In the genomic region with DNA sequence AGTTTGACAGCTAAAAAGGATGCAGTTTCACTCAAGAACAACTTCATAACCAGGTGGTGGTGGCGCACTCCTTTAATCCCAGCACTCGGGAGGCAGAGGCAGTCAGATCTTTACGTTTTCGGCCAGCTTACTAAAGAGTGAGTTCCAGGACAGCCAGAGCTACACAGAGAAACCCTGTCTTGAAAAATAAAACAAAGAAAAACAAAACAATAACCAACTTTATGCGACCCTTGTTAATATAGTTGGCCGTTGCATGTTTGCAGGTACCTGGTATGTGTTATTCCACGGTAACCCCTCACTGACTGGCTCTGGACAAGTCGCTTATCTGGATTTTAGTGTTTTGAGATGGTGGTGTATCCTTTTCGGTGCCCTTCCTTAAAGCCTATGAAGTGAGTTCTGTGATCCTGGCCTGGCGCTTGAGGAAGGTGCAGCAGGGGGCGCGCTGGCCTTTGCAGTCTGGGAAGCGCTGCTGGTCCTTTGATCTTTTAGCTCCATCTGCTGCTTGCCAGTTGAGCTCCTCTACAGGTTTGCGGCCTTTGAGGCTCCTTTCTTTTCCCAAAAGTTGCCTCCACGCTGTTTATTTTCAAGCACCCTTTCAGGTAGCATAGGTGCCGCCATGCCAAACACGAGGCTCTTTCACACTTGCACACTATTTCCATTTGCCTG, we compare ENCODE assay signal across 8 mouse cellular contexts. TPM values are rescaled to one million over a fixed set of nuclear protein-coding genes. Genes with fewer than 3 reads are reported as not detected.
A peak's percentile ranks its signal among the peaks of the same experiment; 100 is the strongest.
DNase-seq lines count a peak whose midpoint lies in the region; ATAC-seq and TF ChIP-seq lines count a peak whose summit lies in the region.

A gene (minus strand): TSS at position 430 of the 666 bp plus-strand sequence.

- H3K4me3 ChIP-seq in brown adipose tissue, adult 24 weeks (ENCODE audit: insufficient read depth, low read depth, low read length), result peak within 1 kb of the TSS; percentile 94
- H3K4me3 ChIP-seq in heart, embryonic 14.5 days (ENCODE audit: control insufficient read depth in 1 of 2, insufficient read depth in 1 of 2, low read depth in 1 of 2, low read length in 2 of 2), result peak within 1 kb of the TSS; percentile 77 to 81
- peak within 1 kb of the TSS; percentile 88 to 97 for H3K4me3 ChIP-seq in liver, embryonic 14.5 days (ENCODE audit: insufficient read depth in 1 of 2, low read depth in 2 of 2, low read length in 2 of 2)
- peak within 1 kb of the TSS; percentile 85 for H3K4me3 ChIP-seq in neural tube, embryonic 11.5 days (ENCODE audit: low read depth, low read length)
- peak within 1 kb of the TSS; percentile 78 for H3K4me3 ChIP-seq in stomach, postnatal 0 days (ENCODE audit: low read depth, low read length)

- H3K4me2 ChIP-seq in heart, embryonic 14.5 days (ENCODE audit: low read length), result peak within 1 kb of the TSS; percentile 89
- peak within 1 kb of the TSS; percentile 89 for H3K4me2 ChIP-seq in liver, embryonic 14.5 days (ENCODE audit: low read depth)
- H3K4me2 ChIP-seq in neural tube, embryonic 11.5 days (ENCODE audit: low read depth), result peak within 1 kb of the TSS; percentile 76
- H3K4me2 ChIP-seq in stomach, postnatal 0 days (replicated peaks; ENCODE audit: low read depth), result peak within 1 kb of the TSS; percentile 88

- peak; percentile 97 for TF ChIP-seq CTCF in liver, embryonic 14.5 days (IDR thresholded peaks at IDR 0.05; ENCODE audit: low read depth)
- peak; percentile 96 for TF ChIP-seq CTCF in stomach, postnatal 0 days (IDR thresholded peaks at IDR 0.05; ENCODE audit: low read depth)

- peak; percentile 75 for ATAC-seq in CD4-positive, CD25-positive, alpha-beta regulatory T cell, adult 4 months
- ATAC-seq in heart, embryonic 14.5 days (ENCODE audit: insufficient number of reproducible peaks, insufficient read depth, low FRiP score, low read depth), result no peak
- peak; percentile 58 for ATAC-seq in liver, embryonic 14.5 days (ENCODE audit: insufficient read depth)
- peak; percentile 69; the same call in 1 of the 2 replicates for ATAC-seq in neural tube, embryonic 11.5 days (ENCODE audit: insufficient read depth, low FRiP score, low TSS enrichment)
- no peak for ATAC-seq in stomach, postnatal 0 days (ENCODE audit: low FRiP score, low TSS enrichment)

- H3K27me3 ChIP-seq in heart, embryonic 14.5 days (ENCODE audit: control insufficient read depth, insufficient read depth, low read length), result no peaks in the 10 kb centered on the region; the same call in 1 of the 2 replicates
- no peaks in the 10 kb centered on the region for H3K27me3 ChIP-seq in liver, embryonic 14.5 days (ENCODE audit: control insufficient read depth, insufficient read depth, low read length)
- H3K27me3 ChIP-seq in neural tube, embryonic 11.5 days (ENCODE audit: control insufficient read depth, insufficient read depth, low read length), result no peaks in the 10 kb centered on the region
- H3K27me3 ChIP-seq in stomach, postnatal 0 days (ENCODE audit: control insufficient read depth, insufficient read depth, low read length), result no peaks in the 10 kb centered on the region

- H3K9ac ChIP-seq in heart, embryonic 14.5 days (ENCODE audit: low read length), result peak within 1 kb of the TSS; percentile 91
- H3K9ac ChIP-seq in liver, embryonic 14.5 days (replicated peaks), result peak within 1 kb of the TSS; percentile 79
- H3K9ac ChIP-seq in neural tube, embryonic 11.5 days (ENCODE audit: low read length), result peak within 1 kb of the TSS; percentile 90
- peak within 1 kb of the TSS; percentile 84 for H3K9ac ChIP-seq in stomach, postnatal 0 days (ENCODE audit: low read length)

- peaks cover 9% of the 10 kb centered on the region for H3K36me3 ChIP-seq in heart, embryonic 14.5 days (ENCODE audit: control insufficient read depth, insufficient read depth, low read length)
- H3K36me3 ChIP-seq in liver, embryonic 14.5 days (replicated peaks; ENCODE audit: control insufficient read depth, insufficient read depth, low read depth), result no peaks in the 10 kb centered on the region
- no peaks in the 10 kb centered on the region; the same call in 1 of the 2 replicates for H3K36me3 ChIP-seq in neural tube, embryonic 11.5 days (ENCODE audit: control insufficient read depth, insufficient read depth, low read length)
- no peaks in the 10 kb centered on the region for H3K36me3 ChIP-seq in stomach, postnatal 0 days (ENCODE audit: control insufficient read depth, insufficient read depth, low read length)

- WGBS in heart, embryonic 14.5 days, result 6% methylated on average over 17 of the region's 17 CpGs
- 5% methylated on average over 17 of the region's 17 CpGs for WGBS in liver, embryonic 14.5 days (ENCODE audit: insufficient replicate concordance)
- WGBS in neural tube, embryonic 11.5 days, result 14% methylated on average over 17 of the region's 17 CpGs
- 8% methylated on average over 17 of the region's 17 CpGs for WGBS in stomach, postnatal 0 days

- DNase-seq in fibroblast of lung, adult 2 months (ENCODE audit: low read depth), result peak; percentile 41
- peak; percentile 92 for DNase-seq in kidney, postnatal 14 days
- peak; percentile 72 to 76 (median 76) for DNase-seq in liver, embryonic 14.5 days (ENCODE audit: low read depth in 3 of 3, low spot score in 3 of 3)
- DNase-seq in neural tube, embryonic 11.5 days (ENCODE audit: low spot score), result peak; percentile 89
- DNase-seq in stomach, postnatal 0 days (ENCODE audit: low spot score), result peak; percentile 90

- H3K4me1 ChIP-seq in brown adipose tissue, adult 24 weeks (ENCODE audit: control insufficient read depth, insufficient read depth, insufficient read length, low read length), result peaks cover 4% of the 10 kb centered on the region; the same call in 1 of the 2 replicates
- peaks cover 4 to 5% of the 10 kb centered on the region in 2 experiments; a peak in 2 of 4 replicates for H3K4me1 ChIP-seq in heart, embryonic 14.5 days (ENCODE audit: control insufficient read depth in 2 of 2, insufficient read depth in 2 of 2, low read length in 2 of 2)
- H3K4me1 ChIP-seq in liver, embryonic 14.5 days (replicated peaks; ENCODE audit: control insufficient read depth in 2 of 2, insufficient read depth in 2 of 2, low read length in 1 of 2), result peaks cover 4 to 9% of the 10 kb centered on the region in 2 experiments; a peak in 2 of 4 replicates
- H3K4me1 ChIP-seq in neural tube, embryonic 11.5 days (ENCODE audit: control insufficient read depth, insufficient read depth, low read length), result no peaks in the 10 kb centered on the region; the same call in 1 of the 2 replicates
- H3K4me1 ChIP-seq in stomach, postnatal 0 days (replicated peaks; ENCODE audit: control insufficient read depth, insufficient read depth), result no peaks in the 10 kb centered on the region

- TF ChIP-seq EP300 in liver, embryonic 14.5 days (IDR thresholded peaks at IDR 0.05; ENCODE audit: low read depth), result no peak
- no peak for TF ChIP-seq EP300 in stomach, postnatal 0 days (optimal IDR thresholded peaks at IDR 0.05)

- H3K9me3 ChIP-seq in heart, embryonic 14.5 days (ENCODE audit: control insufficient read depth, low read length), result no peaks in the 10 kb centered on the region
- H3K9me3 ChIP-seq in liver, embryonic 14.5 days (ENCODE audit: control insufficient read depth, low read length), result no peaks in the 10 kb centered on the region
- no peaks in the 10 kb centered on the region for H3K9me3 ChIP-seq in neural tube, embryonic 11.5 days (ENCODE audit: control insufficient read depth, low read length)
- H3K9me3 ChIP-seq in stomach, postnatal 0 days (ENCODE audit: control insufficient read depth, low read length), result no peaks in the 10 kb centered on the region

- H3K27ac ChIP-seq in brown adipose tissue, adult 24 weeks (replicated peaks; ENCODE audit: low read depth, low read length), result no peak within 1 kb of the TSS
- peak within 1 kb of the TSS in 1 of 2 experiments; percentile 59; a peak in 1 of 4 replicates for H3K27ac ChIP-seq in heart, embryonic 14.5 days (replicated peaks in 1 of 2; ENCODE audit: control insufficient read depth in 1 of 2, insufficient read depth in 1 of 2, low read depth in 2 of 2, low read length in 2 of 2)
- peak within 1 kb of the TSS; percentile 31; the same call in 1 of the 2 replicates for H3K27ac ChIP-seq in liver, embryonic 14.5 days
- peak within 1 kb of the TSS; percentile 49; the same call in 1 of the 2 replicates for H3K27ac ChIP-seq in neural tube, embryonic 11.5 days (ENCODE audit: low read depth, low read length)
- peak within 1 kb of the TSS; percentile 88 for H3K27ac ChIP-seq in stomach, postnatal 0 days (replicated peaks)

RNA-seq across cellular contexts. Expression of the gene that starts here (rescaled TPM):
- 10 to 100 TPM; 12.0 to 12.9 TPM for polyA plus RNA-seq in CD4-positive, CD25-positive, alpha-beta regulatory T cell, adult 4 months (2017; shearing (Covaris generic))
- 66.5 and 77.7 TPM in 2 replicates for polyA plus RNA-seq in brown adipose tissue, adult 24 weeks (2012; ENCODE audit: insufficient read depth, insufficient read length, missing spikeins)
- polyA plus RNA-seq in heart, embryonic 14.5 days (2014; fragmentation: Nextera tagmentation; extraction: Ambion mirVana), result 83.6 and 86.4 TPM in 2 replicates
- polyA plus RNA-seq in liver, embryonic 14.5 days (2012; rRNA removed), result 19.2 and 23.8 TPM in 2 replicates
- 25.7 and 29.4 TPM in 2 replicates for polyA plus RNA-seq in liver, embryonic 14.5 days (2014; fragmentation: Nextera tagmentation; extraction: Ambion mirVana)
- polyA plus RNA-seq in neural tube, embryonic 11.5 days (2014; fragmentation: Nextera tagmentation; extraction: Ambion mirVana), result 57.1 and 59.5 TPM in 2 replicates
- polyA plus RNA-seq in stomach, postnatal 0 days (2015; fragmentation: Nextera tagmentation; extraction: Ambion mirVana), result 52.1 and 52.3 TPM in 2 replicates

Comparison
In these comparisons a context has a peak if more than half of its experiments do, and no peak if none do; other contexts are left out.
1. ATAC-seq: peak in CD4-positive, CD25-positive, alpha-beta regulatory T cell, adult 4 months (single experiment), liver, embryonic 14.5 days (single experiment) and neural tube, embryonic 11.5 days (single experiment); none in heart, embryonic 14.5 days (single experiment) and stomach, postnatal 0 days (single experiment).
2. DNase-seq: peak in every context shown above with its lines; median percentile 92 in kidney, postnatal 14 days; 90 in stomach, postnatal 0 days; 89 in neural tube, embryonic 11.5 days; 76 in liver, embryonic 14.5 days; 41 in fibroblast of lung, adult 2 months.
3. Peak in every context shown above with its lines, with median percentiles within 50 percentile points of each other: H3K4me3 ChIP-seq, H3K4me2 ChIP-seq and H3K9ac ChIP-seq.